Mouse (Mus musculus): Measurements from ENCODE around the gene Apoa2. TPM values are rescaled to one million over a fixed set of nuclear protein-coding genes. Genes with fewer than 3 reads are reported as not detected.

The Apoa2 gene
- polyA plus RNA-seq, 1 experiment, result not detected

DNA sequence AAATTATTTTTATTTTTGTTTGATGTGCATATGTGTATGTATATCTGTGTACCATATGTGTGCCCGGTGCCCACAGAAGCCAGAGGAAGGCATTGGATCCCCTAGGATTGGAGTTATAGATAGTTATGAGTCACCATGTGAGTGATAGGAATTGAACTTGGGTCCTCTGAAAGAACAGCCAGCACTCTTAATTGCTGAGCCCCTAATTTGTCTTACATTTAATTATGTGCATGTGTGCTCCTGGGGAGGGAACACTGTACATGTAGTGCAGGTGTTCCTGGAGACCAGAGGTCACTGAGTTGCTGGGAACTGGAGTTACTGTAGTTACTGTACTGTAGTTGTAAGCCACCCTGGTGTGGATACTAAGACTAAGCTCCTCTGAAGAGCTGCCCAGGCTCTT, 24.1 kb upstream of the Apoa2 start:
- Histone ChIP-seq H3K27me3 (ENCODE audit: control insufficient read depth, insufficient read depth, insufficient read length) (no peaks in the 10 kb centered on the region), H3K79me2 (ENCODE audit: control insufficient read depth, insufficient read depth) (no peaks in the 10 kb centered on the region), H3K79me3 (ENCODE audit: low read depth) (no peaks in the 10 kb centered on the region), H3K4me3 (ENCODE audit: insufficient read depth, poor library complexity, severe bottlenecking) (no peak overlapping the region), H3K36me3 (ENCODE audit: control insufficient read depth, insufficient read depth) (no peaks in the 10 kb centered on the region), H3ac (ENCODE audit: control insufficient read depth, insufficient read length, low read depth) (no peak overlapping the region)
- TF ChIP-seq CEBPB (IDR thresholded peaks at IDR 0.05; ENCODE audit: low read depth), result no peak

DNA sequence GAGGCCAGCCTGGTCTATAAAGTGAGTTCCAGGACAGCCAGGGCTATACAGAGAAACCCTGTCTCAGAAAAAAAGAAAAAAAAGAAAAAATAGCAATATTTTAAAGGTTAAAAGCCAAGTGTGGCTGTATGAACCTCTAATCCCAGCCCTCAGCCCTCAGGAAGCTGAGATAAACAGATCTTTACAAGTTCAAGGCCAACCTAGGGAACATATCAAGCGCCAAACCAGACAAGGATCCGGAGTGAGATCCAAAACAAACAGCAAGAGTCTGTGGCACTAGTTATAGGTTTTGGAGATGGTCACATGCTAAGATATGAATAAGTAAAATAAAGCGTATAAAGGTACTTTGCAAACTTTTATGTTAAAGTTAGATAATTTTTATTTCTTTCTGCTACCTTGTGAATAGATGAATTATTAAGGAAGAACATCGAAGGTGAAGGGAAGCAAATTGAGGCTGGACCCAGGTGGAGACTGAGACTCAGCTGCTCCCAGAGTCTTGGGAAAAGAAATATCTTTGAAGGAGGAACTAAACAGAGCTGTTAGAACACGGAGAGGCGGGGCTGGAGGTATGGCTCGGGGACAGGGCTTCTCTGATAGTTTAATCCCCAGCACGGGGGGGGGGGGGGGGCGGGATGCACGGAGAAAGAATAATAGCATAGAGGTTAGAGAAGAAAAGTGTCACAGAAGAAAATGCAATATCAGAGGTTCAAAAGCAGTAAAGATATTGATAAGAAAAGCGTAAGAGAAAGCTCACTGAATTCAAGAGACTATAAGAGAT, 21.2 kb upstream of the Apoa2 start:
- TF ChIP-seq CTCF (IDR thresholded peaks at IDR 0.05; ENCODE audit: control insufficient read depth, insufficient read depth, insufficient read length) (no peak), MYOD1 (IDR thresholded peaks at IDR 0.05; ENCODE audit: control insufficient read depth, insufficient read length, low read depth) (no peak), MYOG (IDR thresholded peaks at IDR 0.05; ENCODE audit: control insufficient read depth, extremely low read depth, insufficient read length) (no peak), FOSL1 (IDR thresholded peaks at IDR 0.05; ENCODE audit: insufficient read depth, low read length, poor library complexity, severe bottlenecking) (no peak), CEBPB (IDR thresholded peaks at IDR 0.05; ENCODE audit: low read depth) (no peak), MAX (IDR thresholded peaks at IDR 0.05) (no peak), USF1 (IDR thresholded peaks at IDR 0.05; ENCODE audit: low read depth) (no peak)
- no peak overlapping the region for H3K4me3 ChIP-seq (ENCODE audit: insufficient read depth, poor library complexity, severe bottlenecking)
- no peaks in the 10 kb centered on the region for H3K36me3 ChIP-seq (ENCODE audit: control insufficient read depth, insufficient read depth)
- no peaks in the 10 kb centered on the region for H3K79me3 ChIP-seq (ENCODE audit: low read depth)
- H3K27me3 ChIP-seq (ENCODE audit: control insufficient read depth, insufficient read depth, insufficient read length), result no peaks in the 10 kb centered on the region
- H3K79me2 ChIP-seq (ENCODE audit: control insufficient read depth, insufficient read depth), result no peaks in the 10 kb centered on the region
- H3ac ChIP-seq (ENCODE audit: control insufficient read depth, insufficient read length, low read depth), result no peak overlapping the region

DNA sequence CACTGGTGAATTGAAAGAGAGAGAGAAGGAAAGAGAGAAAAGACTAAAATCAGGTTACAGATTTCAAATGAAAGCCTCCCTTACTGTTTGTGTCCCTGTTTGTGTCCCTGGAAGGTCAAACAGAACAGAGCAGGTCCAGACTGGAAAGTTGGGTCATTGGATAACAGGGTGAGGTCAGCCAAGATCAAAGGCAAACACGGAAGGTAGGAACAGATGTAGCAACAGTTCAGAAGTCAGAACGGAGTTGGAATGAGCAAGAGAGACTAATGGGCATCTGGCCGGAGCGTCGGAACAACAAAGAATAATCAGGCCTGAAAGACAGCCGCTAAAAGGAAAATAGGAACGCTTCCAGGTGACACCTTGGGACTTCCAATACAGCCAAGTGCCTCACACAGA, 20.6 kb upstream of the Apoa2 start:
- TF ChIP-seq CTCF (IDR thresholded peaks at IDR 0.05; ENCODE audit: control insufficient read depth, insufficient read depth, insufficient read length), result no peak
- Histone ChIP-seq H3K36me3 (ENCODE audit: control insufficient read depth, insufficient read depth) (no peaks in the 10 kb centered on the region), H3K79me2 (ENCODE audit: control insufficient read depth, insufficient read depth) (no peaks in the 10 kb centered on the region), H3ac (ENCODE audit: control insufficient read depth, insufficient read length, low read depth) (no peak overlapping the region), H3K4me3 (ENCODE audit: insufficient read depth, poor library complexity, severe bottlenecking) (no peak overlapping the region), H3K27me3 (ENCODE audit: control insufficient read depth, insufficient read depth, insufficient read length) (no peaks in the 10 kb centered on the region), H3K79me3 (ENCODE audit: low read depth) (no peaks in the 10 kb centered on the region)

DNA sequence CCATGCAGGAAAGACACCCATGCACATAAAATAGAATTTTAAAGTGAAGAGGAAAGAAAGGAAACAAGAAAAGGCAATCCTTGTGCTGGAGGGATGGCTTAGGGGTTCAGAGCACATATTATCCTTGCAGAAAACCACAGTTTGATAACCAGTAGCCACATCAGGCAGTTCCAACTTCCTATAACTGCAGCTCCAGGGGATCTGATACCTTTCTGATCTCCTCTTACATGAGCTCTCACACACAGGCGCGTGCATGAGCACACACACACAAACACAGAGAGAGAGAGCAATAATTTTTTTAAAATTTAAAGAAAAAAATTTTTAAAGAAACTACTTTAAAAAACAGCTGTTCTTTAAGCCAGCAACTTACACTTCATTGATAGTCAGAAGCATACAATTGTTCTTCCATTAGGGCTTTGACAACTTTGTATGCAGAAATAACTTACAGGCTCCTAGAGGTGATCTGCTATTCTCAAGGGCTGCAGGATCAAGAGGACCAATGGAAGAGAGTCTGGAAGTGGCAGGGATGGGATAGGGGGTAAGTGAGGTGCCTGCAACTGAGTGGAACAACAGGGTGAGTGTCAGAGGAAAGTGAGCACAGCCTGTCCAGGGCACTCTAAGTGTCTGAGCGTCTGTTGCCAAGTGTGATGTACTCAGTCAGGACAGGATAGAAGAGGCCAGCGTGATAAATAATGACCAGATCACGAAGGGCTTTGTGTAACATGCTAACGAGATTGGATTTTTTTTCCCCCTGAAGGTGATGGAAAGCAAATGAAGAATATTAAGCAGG, 19.0 kb upstream of the Apoa2 start:
- Histone ChIP-seq H3K36me3 (ENCODE audit: control insufficient read depth, insufficient read depth) (no peaks in the 10 kb centered on the region), H3K4me3 (ENCODE audit: insufficient read depth, poor library complexity, severe bottlenecking) (no peak overlapping the region), H3K27me3 (ENCODE audit: control insufficient read depth, insufficient read depth, insufficient read length) (no peaks in the 10 kb centered on the region), H3K79me3 (ENCODE audit: low read depth) (no peaks in the 10 kb centered on the region), H3K79me2 (ENCODE audit: control insufficient read depth, insufficient read depth) (no peaks in the 10 kb centered on the region), H3ac (ENCODE audit: control insufficient read depth, insufficient read length, low read depth) (no peak overlapping the region)
- TF ChIP-seq FOSL1 (IDR thresholded peaks at IDR 0.05; ENCODE audit: insufficient read depth, low read length, poor library complexity, severe bottlenecking) (no peak), CEBPB (IDR thresholded peaks at IDR 0.05; ENCODE audit: low read depth) (no peak), MYOD1 (IDR thresholded peaks at IDR 0.05; ENCODE audit: control insufficient read depth, insufficient read length, low read depth) (no peak), CTCF (IDR thresholded peaks at IDR 0.05; ENCODE audit: control insufficient read depth, insufficient read depth, insufficient read length) (no peak), MAX (IDR thresholded peaks at IDR 0.05) (no peak), USF1 (IDR thresholded peaks at IDR 0.05; ENCODE audit: low read depth) (no peak), MYOG (IDR thresholded peaks at IDR 0.05; ENCODE audit: control insufficient read depth, extremely low read depth, insufficient read length) (no peak)

DNA sequence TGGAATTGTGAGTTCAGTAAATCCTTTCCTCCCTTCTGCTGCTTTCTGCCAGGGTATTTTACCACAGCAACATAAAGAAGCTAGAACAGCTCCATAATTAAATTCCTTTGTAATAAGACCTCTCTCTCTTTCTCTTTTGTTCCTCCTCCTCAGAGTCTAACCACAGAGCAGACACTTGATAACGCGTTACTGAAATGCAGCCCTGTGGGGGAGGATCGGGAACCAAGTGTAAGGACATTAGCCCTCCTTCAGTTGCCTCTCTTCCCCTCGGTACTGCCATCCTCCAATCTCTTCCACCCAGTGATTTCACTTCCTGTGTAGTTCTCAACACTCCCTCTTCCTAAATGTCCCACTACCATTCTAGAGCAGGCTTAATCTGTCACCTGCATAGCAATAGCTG, 15.4 kb upstream of the Apoa2 start:
- Histone ChIP-seq H3K4me3 (ENCODE audit: insufficient read depth, poor library complexity, severe bottlenecking) (no peak overlapping the region), H3K36me3 (ENCODE audit: control insufficient read depth, insufficient read depth) (no peaks in the 10 kb centered on the region)
- TF ChIP-seq USF1 (IDR thresholded peaks at IDR 0.05; ENCODE audit: low read depth) (no peak), CEBPB (IDR thresholded peaks at IDR 0.05; ENCODE audit: low read depth) (no peak), CTCF (IDR thresholded peaks at IDR 0.05; ENCODE audit: control insufficient read depth, insufficient read depth, insufficient read length) (no peak), FOSL1 (IDR thresholded peaks at IDR 0.05; ENCODE audit: insufficient read depth, low read length, poor library complexity, severe bottlenecking) (no peak), MYOG (IDR thresholded peaks at IDR 0.05; ENCODE audit: control insufficient read depth, extremely low read depth, insufficient read length) (no peak), MYOD1 (IDR thresholded peaks at IDR 0.05; ENCODE audit: control insufficient read depth, insufficient read length, low read depth) (no peak), MAX (IDR thresholded peaks at IDR 0.05) (no peak)

DNA sequence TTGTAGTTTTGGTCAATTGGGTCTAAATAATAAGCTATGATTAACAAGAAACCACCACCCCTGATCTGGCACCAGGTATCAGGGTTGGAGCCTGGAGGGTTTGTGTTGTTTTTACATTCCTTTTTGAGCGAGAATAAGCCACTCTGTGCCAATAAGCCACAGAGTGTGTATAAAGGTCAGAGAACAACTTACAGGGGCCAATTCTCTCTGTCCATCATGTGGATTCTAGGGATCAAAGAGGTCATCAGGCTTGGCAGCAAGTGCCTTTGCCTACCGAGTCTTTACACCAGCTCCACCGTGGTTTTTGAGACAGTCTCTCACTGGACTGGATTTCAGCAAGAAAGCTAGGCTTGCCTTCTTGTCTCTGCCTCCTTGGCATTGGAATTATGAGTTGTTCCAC, 12.0 kb upstream of the Apoa2 start:
- H3K4me3 ChIP-seq (ENCODE audit: insufficient read depth, poor library complexity, severe bottlenecking), result no peak overlapping the region
- H3ac ChIP-seq (ENCODE audit: control insufficient read depth, insufficient read length, low read depth), result no peak overlapping the region
- no peaks in the 10 kb centered on the region for H3K79me2 ChIP-seq (ENCODE audit: control insufficient read depth, insufficient read depth)
- no peaks in the 10 kb centered on the region for H3K27me3 ChIP-seq (ENCODE audit: control insufficient read depth, insufficient read depth, insufficient read length)
- no peaks in the 10 kb centered on the region for H3K36me3 ChIP-seq (ENCODE audit: control insufficient read depth, insufficient read depth)
- TF ChIP-seq MAX (IDR thresholded peaks at IDR 0.05) (no peak), MYOG (IDR thresholded peaks at IDR 0.05; ENCODE audit: control insufficient read depth, extremely low read depth, insufficient read length) (no peak), FOSL1 (IDR thresholded peaks at IDR 0.05; ENCODE audit: insufficient read depth, low read length, poor library complexity, severe bottlenecking) (no peak), CTCF (IDR thresholded peaks at IDR 0.05; ENCODE audit: control insufficient read depth, insufficient read depth, insufficient read length) (no peak), USF1 (IDR thresholded peaks at IDR 0.05; ENCODE audit: low read depth) (no peak), MYOD1 (IDR thresholded peaks at IDR 0.05; ENCODE audit: control insufficient read depth, insufficient read length, low read depth) (no peak), CEBPB (IDR thresholded peaks at IDR 0.05; ENCODE audit: low read depth) (no peak)
- H3K79me3 ChIP-seq (ENCODE audit: low read depth), result no peaks in the 10 kb centered on the region

More for the DNA sequence above, 15.4 kb upstream of the Apoa2 start:
- Histone ChIP-seq H3ac (ENCODE audit: control insufficient read depth, insufficient read length, low read depth) (no peak overlapping the region), H3K79me2 (ENCODE audit: control insufficient read depth, insufficient read depth) (no peaks in the 10 kb centered on the region), H3K27me3 (ENCODE audit: control insufficient read depth, insufficient read depth, insufficient read length) (no peaks in the 10 kb centered on the region), H3K79me3 (ENCODE audit: low read depth) (no peaks in the 10 kb centered on the region)
